Mouse (Mus musculus) heart, adult 2 months (tissue): Measurements from ENCODE around the gene Olfr470.
"Not testable (repeated sequence)": the region's sequence is repeated elsewhere in the genome, so short reads cannot be mapped to it uniquely, and the experiment has no call there.

ENCODE experiments used
- CTCF ChIP-seq: fragments of 200-600 bp; IDR thresholded peaks from 2 replicates; pipeline ENCODE4 v1.8.1; 2022; ENCODE audit warnings: antibody characterized with exemption, mild to moderate bottlenecking, moderate library complexity
- POLR2A ChIP-seq: fragments of 200-500 bp; IDR thresholded peaks from 2 replicates; pipeline ENCODE4 v1.6.1; 2011; ENCODE audit warnings: mild to moderate bottlenecking, low read depth, low read length, control low read depth; ENCODE audit not compliant: insufficient read depth

GRCm38 (mm10) chr7:107847390-107847789 is at the start of gene Olfr470:
- TF ChIP-seq CTCF, POLR2A: not testable (repeated sequence)
